Mouse (Mus musculus) regulatory T cell (primary cell): ENCODE measurements around the gene Dnaaf3.

Experiments used
- in situ Hi-C: fragments of 300-600 bp; cut with MboI, MseI; formaldehyde crosslinking; loops from one replicate; pipeline ENCODE4 v1.15.1; 2025; ENCODE audit warnings: high pct_unique_total_duplicates

The Dnaaf3 gene

DNA sequence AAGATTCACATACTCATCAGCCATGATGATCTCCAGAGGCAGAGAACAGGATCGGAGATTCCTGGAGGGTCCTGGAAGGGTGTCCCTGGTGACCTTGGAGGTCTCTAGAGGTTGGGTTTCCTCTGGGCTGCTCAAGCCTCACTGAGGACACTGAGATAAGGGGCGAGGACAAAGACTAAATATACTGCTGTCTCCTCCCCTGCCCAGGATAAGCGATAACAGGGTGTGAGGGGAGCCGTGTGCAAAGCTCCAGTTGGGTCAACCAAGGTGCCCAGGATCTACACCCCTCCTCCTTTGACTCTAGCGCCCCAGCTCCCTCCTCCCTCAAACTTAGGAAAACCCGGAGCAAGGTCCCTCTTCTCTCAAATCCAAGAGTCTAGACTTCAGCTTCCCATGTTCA is 10.0 kb downstream of the Dnaaf3 start:
- in situ Hi-C loops = loop anchor here (5.0 to 25.0 kb wide), 3 partner anchors 90 to 1865 kb away; partner anchors contain the start of genes Smim17 and Zfp28

DNA sequence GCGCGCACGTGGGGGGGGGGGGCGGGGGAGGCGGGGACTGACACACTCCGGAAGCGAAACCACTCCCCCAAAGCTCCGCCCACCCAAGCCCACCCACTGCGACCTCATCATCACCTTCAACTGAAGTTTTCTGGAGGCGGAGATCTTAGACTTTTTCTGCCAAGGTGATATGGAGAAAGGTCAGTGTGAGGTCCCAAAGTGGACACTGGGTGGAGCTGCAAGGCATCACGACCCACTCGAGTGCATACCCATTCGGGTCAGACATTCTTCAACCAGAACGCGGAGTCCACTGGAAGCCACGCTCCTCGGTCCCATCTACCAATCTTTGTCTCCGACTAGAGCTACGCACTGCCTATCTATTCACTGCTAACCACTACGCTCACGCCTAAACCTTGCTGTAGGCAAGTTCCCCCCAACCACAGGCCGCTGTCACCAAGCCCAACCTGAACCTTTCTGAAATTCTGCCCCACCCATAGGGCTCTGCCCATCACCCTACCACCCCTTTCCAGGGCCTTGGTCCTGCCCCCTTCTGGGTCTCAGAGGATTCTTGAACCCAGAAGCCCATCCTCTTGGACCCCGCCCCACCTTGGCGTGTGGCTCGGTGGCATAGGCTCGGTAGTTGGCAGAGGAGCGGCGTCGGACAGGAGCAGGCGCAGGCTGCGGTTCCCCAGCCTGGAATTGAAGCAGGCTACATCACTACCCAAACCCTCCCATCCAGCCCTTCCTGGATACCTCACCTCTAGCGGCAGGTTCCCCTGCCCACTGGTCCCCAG is 10.8 kb downstream of the Dnaaf3 start:
- in situ Hi-C loops = loop anchor here (5.0 to 25.0 kb wide), 3 partner anchors 89 to 1866 kb away; partner anchors contain the start of genes Smim17 and Zfp28

DNA sequence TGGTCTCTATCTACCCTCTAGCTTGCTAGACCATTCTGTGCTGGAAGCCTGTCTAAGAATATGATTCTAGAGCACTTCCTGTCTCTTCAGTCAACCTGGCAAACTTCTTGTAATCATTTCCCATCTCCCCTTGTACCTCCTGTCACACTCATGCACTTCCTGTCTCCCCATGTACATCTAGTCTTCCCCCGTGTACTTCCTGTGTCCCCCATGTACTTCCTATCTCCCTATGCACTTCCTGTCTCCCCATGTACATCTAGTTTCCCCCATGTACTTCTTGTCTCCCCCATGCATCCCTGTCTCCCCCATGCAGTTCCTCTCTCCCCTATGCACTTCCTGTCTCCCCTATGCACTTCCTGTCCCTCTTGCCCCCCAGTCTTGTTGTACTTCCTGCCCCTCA is 13.8 kb downstream of the Dnaaf3 start:
- in situ Hi-C loops = loop anchor here (25.0 kb wide), 1 partner anchor 1869 kb away; the partner anchor contains the start of genes Smim17 and Zfp28

DNA sequence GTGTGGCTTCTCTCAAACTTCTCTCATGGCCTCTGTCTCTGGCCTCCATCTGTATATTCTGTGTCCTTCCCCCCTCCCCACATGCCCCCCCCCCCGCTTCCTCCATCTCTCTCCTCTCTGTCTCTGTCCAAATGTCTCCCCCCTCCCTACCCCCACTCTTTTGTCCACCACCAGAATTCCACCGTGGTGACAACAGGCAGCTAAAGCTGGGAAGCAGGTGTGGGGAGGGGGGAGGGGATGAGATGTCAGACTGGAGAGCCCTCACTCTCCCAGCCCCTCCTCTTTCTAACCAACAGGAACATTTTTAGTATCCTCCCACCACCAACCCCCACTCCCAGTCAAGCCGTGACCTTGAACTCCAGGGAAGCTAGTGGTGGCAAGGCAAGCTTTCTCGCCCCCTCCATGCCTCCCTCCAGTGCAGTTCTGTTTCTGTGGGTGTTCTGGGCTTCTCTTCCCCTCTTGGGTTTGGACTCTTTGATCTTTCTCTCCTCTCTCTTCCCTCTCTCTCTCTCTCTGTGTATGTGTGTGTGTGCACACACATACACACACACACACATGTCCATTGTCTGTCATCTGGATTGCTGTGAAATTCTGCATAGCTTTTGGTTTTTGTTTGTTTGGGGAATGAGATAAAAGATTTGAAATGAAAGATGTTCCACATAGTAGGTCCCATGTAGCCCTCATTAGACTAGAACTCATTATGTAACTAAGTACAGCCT is 15.8 kb downstream of the Dnaaf3 start, which contains the start of gene Tnnt1:
TSS of gene Tnnt1 (minus strand) at position 51 of the 719 bp plus-strand sequence.
- in situ Hi-C loops = loop anchor here (25.0 kb wide), 1 partner anchor 1871 kb away; the partner anchor contains the start of genes Smim17 and Zfp28

DNA sequence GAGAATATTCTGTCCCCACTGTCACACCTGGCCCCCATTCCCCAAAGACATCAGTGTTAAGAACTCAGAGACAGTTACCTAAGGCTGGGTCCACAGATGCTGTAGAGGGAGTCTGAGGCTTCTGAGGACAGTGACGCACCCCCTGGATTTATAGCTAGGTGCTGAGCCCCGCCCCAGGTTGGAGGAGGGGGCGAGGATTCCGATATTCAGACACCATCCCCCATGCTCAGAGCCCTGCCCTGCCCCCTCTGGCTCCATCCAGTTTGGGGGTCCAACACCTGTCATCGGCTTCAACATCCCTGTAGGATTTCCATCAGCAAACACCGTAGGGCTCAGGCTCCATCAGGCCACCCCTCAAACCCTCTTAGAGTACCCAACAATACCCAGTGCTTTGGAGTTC is 16.4 kb downstream of the Dnaaf3 start:
- in situ Hi-C loops = loop anchor here (25.0 kb wide), 1 partner anchor 1871 kb away; the partner anchor contains the start of genes Smim17 and Zfp28

DNA sequence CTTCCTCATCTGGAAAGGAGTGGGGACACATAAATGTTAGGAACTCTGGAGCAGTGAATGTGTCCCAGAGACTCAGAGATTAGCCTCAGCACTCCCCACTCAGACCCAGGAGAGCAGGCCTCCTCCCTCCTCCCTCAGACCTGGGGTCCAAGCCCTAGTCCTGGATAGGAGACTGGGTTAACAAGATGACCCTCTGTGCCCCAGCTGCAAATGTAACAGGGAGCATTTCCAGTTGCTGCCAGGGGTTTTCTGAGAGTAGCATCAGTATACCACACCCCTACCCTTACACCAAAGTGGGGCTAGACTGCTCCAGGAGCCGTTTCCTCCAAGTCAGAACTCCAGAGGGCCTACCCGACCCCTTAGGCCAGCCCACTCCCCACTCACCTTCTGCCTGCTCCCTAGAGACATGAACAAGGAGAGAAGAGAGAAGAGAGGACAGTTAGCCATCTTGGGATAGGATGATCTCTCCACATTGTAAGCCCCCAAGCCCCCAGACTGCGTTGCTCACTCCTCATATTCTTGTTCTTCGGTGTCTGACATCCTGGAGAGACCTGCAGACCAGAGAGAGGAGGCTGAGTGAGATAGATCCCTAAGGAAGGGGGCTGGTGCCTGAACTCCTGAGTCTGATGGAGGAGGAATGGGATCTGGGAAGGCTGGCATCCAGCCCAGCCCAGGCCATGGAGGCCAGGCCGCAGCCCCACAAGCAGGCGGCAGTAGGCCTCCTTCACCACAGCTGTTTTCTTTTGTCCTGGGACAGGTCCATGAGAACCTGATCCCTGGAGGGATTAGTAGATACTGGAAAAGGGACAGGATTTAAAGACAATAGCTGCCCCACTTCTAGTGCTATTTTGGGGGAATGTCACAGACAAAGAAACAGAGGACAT is 18.2 kb downstream of the Dnaaf3 start:
- in situ Hi-C loops = loop anchor here (25.0 kb wide), 1 partner anchor 1873 kb away; the partner anchor contains the start of genes Smim17 and Zfp28

DNA sequence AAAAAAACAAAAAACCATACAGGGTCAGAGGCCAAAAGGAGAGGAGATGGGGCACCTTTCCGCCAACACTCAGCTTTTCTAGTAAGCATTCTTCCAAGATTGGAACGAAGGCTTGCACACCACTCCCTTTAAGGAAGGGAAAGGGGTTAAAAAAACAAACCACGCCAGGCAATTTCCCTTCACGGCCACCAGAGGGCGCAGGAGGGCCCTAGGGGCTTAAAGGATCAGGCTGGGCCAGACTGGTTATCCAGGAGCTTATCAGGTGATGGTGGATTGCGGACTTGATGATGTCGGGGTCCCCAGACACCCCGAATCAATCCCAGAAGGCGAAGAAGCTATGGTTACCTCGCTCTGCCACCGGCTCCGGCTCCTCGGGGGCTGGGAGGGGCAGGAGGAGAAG is 19.0 kb downstream of the Dnaaf3 start:
- in situ Hi-C loops = loop anchor here (25.0 kb wide), 1 partner anchor 1874 kb away; the partner anchor contains the start of genes Smim17 and Zfp28

DNA sequence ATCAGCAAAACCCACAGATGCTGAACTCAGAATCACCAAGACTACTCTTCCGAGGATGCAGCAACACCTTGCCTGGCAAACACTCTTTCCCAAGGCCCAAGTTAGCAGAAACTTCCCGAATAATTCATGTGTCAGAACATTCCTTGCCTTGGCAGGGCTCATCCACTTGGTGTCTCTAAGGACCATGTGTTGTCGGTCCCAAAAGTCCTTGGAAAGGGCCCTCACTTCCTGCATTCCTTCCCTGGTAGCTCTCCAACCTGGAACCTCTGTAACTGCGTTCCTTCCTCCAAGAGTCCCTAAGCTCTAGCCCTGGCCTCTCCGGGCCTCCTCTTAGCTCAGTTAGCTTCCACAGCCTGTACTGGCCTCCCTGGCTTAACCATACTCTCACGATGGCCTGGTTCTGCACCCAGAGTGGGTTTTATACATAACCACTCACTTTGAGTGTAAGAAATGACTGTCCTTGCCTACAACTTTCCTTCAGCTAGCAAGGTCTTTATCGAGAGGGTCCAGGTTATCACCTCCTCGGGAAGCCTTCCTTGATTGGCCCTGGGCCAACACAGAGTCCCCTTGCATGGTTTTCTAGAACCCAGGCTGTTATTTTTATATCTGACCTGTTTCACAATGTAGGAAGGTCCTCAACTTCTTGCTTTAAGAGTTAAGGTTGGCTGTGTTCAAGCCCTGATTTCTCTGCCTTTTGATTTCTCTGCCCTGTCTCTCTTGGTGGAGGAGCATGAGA is 20.6 kb downstream of the Dnaaf3 start:
- in situ Hi-C loops = loop anchor here (25.0 kb wide), 1 partner anchor 1876 kb away; the partner anchor contains the start of genes Smim17 and Zfp28

DNA sequence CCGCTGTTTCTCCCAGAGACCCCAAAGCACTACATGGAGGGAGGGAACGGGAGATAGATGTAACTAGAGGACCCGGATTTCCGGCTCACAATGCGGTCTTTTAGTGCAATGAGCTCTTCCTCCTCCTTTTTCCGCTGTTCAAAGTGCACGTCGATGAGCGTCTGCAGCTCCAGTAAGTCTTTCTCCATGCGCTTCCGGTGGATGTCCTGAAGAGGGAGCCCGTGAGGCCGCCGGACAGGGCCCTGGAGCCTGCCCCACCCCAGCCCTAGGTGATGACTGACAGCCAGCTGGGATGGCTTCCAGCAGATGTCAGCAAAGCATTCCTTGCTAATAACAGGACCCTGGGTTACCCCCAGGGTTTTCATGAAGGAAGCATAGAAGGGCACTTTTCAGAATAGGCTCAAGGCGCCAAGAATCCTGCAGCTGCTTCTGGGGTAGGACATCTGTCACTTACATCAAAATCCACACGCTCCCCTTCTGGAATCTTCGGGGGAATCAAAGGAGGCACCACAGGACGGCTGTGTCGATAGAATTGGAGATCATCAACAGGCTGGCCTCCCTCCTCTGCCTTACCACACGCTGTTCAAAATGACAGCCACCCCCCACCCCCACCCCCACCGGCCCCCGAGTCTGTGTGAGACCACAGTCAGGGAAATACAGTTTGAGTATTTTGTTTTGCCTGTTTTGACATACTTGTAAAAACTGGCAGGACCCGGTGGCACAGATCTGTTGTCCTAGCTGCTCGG is 22.2 kb downstream of the Dnaaf3 start:
- in situ Hi-C loops = loop anchor here (25.0 kb wide), 1 partner anchor 1877 kb away; the partner anchor contains the start of genes Smim17 and Zfp28

DNA sequence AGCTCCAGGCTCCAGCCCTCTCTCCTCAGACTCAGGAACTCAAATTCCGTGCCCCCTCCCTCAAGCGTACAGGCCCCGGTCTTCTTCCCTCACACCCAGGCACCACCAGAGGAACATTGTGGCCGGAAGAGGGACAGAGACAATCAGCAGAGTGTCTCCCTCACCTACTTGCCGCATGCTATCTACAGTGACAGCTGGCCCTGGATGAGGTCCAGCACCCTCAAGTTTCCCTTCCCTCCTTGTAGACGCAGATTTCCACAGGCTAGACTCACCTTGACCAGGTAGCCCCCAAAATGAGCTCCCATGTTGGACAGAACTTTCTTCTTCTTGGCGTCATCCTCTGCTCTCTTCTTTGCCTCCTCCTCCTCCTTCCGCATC is 23.5 kb downstream of the Dnaaf3 start:
- in situ Hi-C loops = loop anchor here (25.0 kb wide), 1 partner anchor 1879 kb away; the partner anchor contains the start of genes Smim17 and Zfp28

DNA sequence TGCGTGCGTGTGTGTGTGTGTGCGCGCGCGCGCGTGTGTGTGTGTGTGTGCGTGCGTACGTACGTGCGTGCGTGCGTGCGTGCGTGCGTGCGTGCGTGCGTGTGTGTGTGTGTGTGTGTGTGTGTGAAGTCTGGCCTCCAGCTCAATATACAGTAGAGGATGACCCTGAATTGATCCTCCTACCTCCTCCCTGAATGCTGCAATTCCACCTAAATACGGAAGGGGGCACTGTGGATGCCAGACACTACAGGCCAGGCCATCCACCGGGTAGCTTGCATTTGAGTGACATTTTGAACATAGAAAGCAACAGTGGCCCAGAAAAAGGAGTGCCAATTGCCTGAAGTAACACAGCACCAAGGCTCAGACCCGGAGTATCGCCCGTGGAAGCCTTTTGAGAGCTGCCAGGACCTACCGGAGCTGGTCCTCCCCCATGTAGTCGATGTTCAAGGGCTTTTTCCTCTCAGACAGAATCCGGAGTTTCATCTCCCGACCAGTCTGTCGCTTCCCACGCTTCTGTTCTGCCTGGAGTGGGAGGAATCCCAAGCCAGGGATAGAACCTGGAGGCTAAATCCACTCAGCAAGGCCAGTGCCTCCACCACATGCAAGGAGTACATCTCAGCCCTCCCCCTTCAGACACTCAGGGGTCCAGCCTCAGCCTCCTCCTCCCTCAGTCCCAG is 24.1 kb downstream of the Dnaaf3 start:
- in situ Hi-C loops = loop anchor here (25.0 kb wide), 1 partner anchor 1879 kb away; the partner anchor contains the start of genes Smim17 and Zfp28

DNA sequence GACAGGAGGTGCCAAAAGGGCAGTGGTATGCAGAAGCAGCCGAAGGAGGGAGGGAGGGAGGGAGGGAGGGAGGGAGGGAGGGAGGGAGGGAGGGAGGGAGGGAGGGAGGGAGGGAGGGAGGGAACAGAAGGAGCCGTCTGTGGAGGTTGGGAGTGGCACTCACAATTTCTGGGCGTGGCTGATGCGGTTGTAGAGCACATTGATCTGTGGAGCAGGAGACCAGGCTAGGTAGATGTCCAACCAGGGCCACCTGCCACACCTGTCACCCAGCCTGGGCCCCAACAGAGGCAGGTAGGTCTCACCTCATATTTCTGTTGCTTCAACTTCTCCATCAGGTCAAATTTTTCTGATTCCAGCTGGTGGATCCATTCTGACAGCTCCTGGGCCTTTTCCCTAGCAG is 25.0 kb downstream of the Dnaaf3 start:
- in situ Hi-C loops = loop anchor here (25.0 kb wide), 1 partner anchor 1880 kb away; the partner anchor contains the start of genes Smim17 and Zfp28

DNA sequence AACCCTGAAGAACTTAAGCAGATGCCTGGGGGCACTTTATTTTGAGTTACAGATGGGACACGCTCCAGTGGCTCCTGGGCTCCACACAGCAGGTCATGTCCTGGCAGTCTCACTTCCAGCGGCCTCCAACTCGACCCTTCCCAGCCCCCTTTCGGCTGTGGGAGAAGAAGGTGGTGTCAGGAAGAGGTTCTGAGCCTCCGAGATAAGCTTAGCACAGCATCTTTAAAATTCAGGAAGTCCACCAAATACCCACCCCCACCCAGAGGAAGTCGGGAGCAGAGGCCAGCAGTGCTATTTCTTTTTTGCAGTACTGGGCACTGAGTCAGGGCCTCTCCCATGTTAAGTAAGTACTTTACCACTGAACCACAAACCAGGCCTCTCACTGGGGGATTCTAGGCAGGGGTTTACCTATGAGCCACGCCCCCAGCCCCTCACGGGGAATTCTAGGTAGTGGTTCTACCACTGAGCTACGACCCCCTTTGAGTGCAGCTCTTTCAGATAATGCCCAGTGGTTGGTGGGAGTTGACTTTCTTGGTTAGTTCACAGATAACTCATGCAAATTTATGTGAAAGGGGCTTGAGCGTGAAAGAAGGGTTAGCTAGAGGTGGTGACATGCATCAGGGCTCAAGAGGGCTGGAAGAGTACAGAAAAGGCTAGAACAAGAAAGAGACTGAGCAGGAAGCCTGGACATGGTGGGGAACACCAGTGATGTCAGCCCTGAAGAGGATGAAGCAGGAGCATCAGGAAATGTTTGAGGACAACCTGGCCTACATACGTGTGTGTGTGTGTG is 27.4 kb downstream of the Dnaaf3 start:
- in situ Hi-C loops = loop anchor here (25.0 kb wide), 1 partner anchor 1882 kb away; the partner anchor contains the start of genes Smim17 and Zfp28

DNA sequence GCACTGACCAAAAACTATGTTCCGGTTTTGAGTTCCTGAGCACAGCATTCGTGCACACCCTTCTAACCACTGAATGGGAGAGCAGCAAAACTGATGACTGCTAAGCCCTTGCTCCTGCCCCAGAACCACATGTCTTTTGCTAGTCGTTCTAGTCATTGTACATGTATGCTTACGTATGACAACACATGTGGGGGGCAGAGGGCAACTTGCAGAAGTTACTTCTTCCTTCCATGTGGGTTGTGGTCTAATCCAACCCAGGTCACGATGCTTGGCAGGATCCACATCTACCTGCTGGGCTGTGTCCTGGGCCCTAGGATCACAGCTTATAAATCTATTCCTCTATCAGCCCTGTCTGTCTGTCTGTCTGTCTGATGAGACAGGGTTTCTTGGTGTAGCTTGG is 28.4 kb downstream of the Dnaaf3 start:
- in situ Hi-C loops = loop anchor here (25.0 kb wide), 1 partner anchor 1883 kb away; the partner anchor contains the start of genes Smim17 and Zfp28

DNA sequence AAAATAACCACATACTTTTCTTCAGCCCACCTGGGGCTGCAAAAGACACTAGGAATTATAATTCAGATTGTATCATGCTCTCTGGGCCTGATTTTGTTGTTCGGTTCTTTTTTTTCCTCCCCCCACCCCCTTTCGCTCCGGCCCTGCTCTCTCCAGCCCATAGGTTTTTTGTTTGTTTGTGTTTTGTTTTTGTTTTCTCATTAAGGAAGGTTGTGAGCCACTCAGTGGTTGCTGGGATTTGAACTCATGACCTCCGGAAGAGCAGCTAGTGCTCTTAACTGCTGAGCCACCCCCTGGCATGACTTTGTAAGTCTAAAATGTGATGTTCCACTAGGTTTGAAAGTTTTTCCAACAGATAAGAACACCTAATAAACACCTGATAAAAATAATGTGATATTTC is 29.2 kb downstream of the Dnaaf3 start:
- in situ Hi-C loops = loop anchor here (25.0 kb wide), 1 partner anchor 1884 kb away; the partner anchor contains the start of genes Smim17 and Zfp28

DNA sequence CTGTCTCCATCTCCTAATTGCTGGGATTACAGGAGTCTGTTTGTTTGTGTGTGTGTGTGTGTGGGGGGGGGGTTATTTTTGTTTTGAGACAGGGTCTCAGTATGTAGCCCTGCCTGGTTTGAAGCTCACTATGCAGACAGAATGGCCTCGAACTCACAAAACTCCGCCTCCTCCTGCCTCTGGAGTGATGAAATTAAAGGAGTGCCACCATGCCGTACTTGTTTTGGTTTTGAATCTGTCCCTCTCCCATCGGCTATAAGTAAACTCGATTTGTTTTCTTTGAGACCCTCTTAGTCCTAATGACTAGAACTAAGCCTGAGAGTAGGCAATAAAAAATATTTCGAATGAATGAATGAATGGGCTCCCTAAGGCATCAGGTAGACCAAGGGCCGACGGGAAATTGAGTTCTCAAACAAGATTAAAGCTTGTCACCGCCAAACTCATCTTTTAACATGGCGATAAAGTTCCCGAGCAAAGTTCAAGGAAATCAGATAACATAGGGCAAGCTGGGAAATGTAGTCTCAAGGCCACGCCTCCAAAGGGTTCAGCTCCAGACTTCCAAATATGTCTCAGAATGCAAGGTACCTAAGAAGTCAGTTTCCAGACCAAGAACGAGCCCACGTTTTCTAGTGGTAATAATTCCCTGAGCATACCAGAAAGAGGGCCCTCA is 29.7 kb downstream of the Dnaaf3 start:
- in situ Hi-C loops = loop anchor here (25.0 kb wide), 1 partner anchor 1885 kb away; the partner anchor contains the start of genes Smim17 and Zfp28
